Mouse (Mus musculus) MEL (cell line): ENCODE results near the gene Olfr575. TPM values are rescaled to one million over a fixed set of nuclear protein-coding genes. Genes with fewer than 3 reads are reported as not detected.

Experiments
- DNase-seq: peaks from one replicate; pipeline ENCODE4 v3.0.0; 2011; ENCODE audit warnings: low read depth, low spot score
- H3K27ac ChIP-seq: 2 replicates; pipeline ENCODE4 v1.5.1; 2012; ENCODE audit warnings: low read depth, mild to moderate bottlenecking, control low read depth, low read length, moderate library complexity; ENCODE audit not compliant: control insufficient read depth
- H3K27me3 ChIP-seq, 2 experiments: fragments of 150-350 bp in 1 of 2; sonication (generic) in 1 of 2; 2 replicates each; pipeline ENCODE4 v1.6.1; 2012; ENCODE audit warnings: low read length in 2 of 2, mild to moderate bottlenecking in 2 of 2, improper control_type of control experiment in 1 of 2, moderate library complexity in 1 of 2; ENCODE audit not compliant: insufficient read depth in 2 of 2, control insufficient read depth in 1 of 2
- H3K36me3 ChIP-seq, 2 experiments: 2 replicates each; pipeline ENCODE4 v1.6.1; 2012 to 2014; ENCODE audit warnings: low read length in 2 of 2, improper control_type of control experiment in 1 of 2, inconsistent platforms in 1 of 2, mild to moderate bottlenecking in 1 of 2; ENCODE audit not compliant: insufficient read depth in 2 of 2, control insufficient read depth in 1 of 2
- H3K4me1 ChIP-seq, 2 experiments: fragments of 150-350 bp in 1 of 2; sonication (generic) in 1 of 2; 2 replicates each; pipeline ENCODE4 v1.6.1; 2012; ENCODE audit warnings: low read length in 2 of 2, improper control_type of control experiment in 1 of 2, mild to moderate bottlenecking in 1 of 2; ENCODE audit not compliant: insufficient read depth in 2 of 2, control insufficient read depth in 1 of 2
- H3K4me3 ChIP-seq, 2 experiments: fragments of 150-350 bp in 1 of 2; sonication (generic) in 1 of 2; 2 replicates each; pipeline ENCODE4 v1.5.1; 2012; ENCODE audit warnings: low read depth in 2 of 2, low read length in 2 of 2, mild to moderate bottlenecking in 2 of 2, moderate library complexity in 2 of 2, control low read depth in 1 of 2, improper control_type of control experiment in 1 of 2; ENCODE audit not compliant: control insufficient read depth in 1 of 2, insufficient read depth in 1 of 2
- H3K79me2 ChIP-seq: 2 replicates; pipeline ENCODE4 v1.6.1; 2012; ENCODE audit warnings: mild to moderate bottlenecking, low read length, moderate library complexity; ENCODE audit not compliant: control insufficient read depth, poor library complexity, insufficient read depth
- H3K9ac ChIP-seq: 2 replicates; pipeline ENCODE4 v1.6.1; 2012; ENCODE audit warnings: low read depth, mild to moderate bottlenecking, control low read depth, low read length, moderate library complexity; ENCODE audit not compliant: control insufficient read depth, poor library complexity, severe bottlenecking
- H3K9me3 ChIP-seq: fragments of 150-350 bp; sonication (generic); replicated peaks from 2 replicates; pipeline ENCODE4 v1.6.1; 2012; ENCODE audit warnings: mild to moderate bottlenecking, low read length, improper control_type of control experiment, moderate library complexity; ENCODE audit not compliant: insufficient read depth
- CHD2 ChIP-seq: IDR thresholded peaks from 2 replicates; pipeline ENCODE4 v1.6.1; 2011; ENCODE audit warnings: low read length, improper control_type of control experiment
- E2F4 ChIP-seq: IDR thresholded peaks from 2 replicates; pipeline ENCODE4 v1.6.1; 2011; ENCODE audit warnings: low read depth, low read length, improper control_type of control experiment, borderline replicate concordance
- ELF1 ChIP-seq: IDR thresholded peaks from 2 replicates; pipeline ENCODE4 v1.6.1; 2014; ENCODE audit warnings: low read depth, mild to moderate bottlenecking, inconsistent platforms, low read length, improper control_type of control experiment, moderate library complexity
- EP300 ChIP-seq, 2 experiments: IDR thresholded peaks; 2 replicates each; pipeline ENCODE4 v1.6.1; 2011; ENCODE audit warnings: improper control_type of control experiment in 2 of 2, low read length in 2 of 2, low read depth in 1 of 2, mild to moderate bottlenecking in 1 of 2
- ETS1 ChIP-seq: IDR thresholded peaks from 2 replicates; pipeline ENCODE4 v1.6.1; 2012; ENCODE audit warnings: low read depth, mild to moderate bottlenecking, inconsistent platforms, low read length, improper control_type of control experiment, moderate library complexity
- GATA1 ChIP-seq: IDR thresholded peaks from 2 replicates; pipeline ENCODE4 v1.6.1; 2011; ENCODE audit warnings: low read depth, low read length, improper control_type of control experiment
- HCFC1 ChIP-seq: IDR thresholded peaks from 2 replicates; pipeline ENCODE4 v1.6.1; 2012; ENCODE audit warnings: low read depth, mild to moderate bottlenecking, inconsistent platforms, low read length, improper control_type of control experiment, moderate library complexity
- MAZ ChIP-seq: IDR thresholded peaks from 2 replicates; pipeline ENCODE4 v1.6.1; 2012; ENCODE audit warnings: low read depth, mild to moderate bottlenecking, inconsistent platforms, low read length, improper control_type of control experiment
- MEF2A ChIP-seq: IDR thresholded peaks from 2 replicates; pipeline ENCODE4 v1.6.1; 2014; ENCODE audit warnings: low read depth, mild to moderate bottlenecking, inconsistent platforms, low read length, improper control_type of control experiment; ENCODE audit not compliant: poor library complexity, insufficient replicate concordance, severe bottlenecking; ENCODE audit errors: extremely low read depth
- MXI1 ChIP-seq: IDR thresholded peaks from 2 replicates; pipeline ENCODE4 v1.6.1; 2011; ENCODE audit warnings: mild to moderate bottlenecking, low read depth, low read length, improper control_type of control experiment
- NRF1 ChIP-seq: IDR thresholded peaks from 2 replicates; pipeline ENCODE4 v1.6.1; 2014; ENCODE audit warnings: low read depth, mild to moderate bottlenecking, inconsistent platforms, low read length, improper control_type of control experiment, moderate library complexity; ENCODE audit not compliant: poor library complexity, insufficient read depth, severe bottlenecking
- POLR2A ChIP-seq, 2 experiments: IDR thresholded peaks; 2 replicates each; pipeline ENCODE4 v1.6.1; 2011 to 2012; ENCODE audit warnings: low read length in 2 of 2, mild to moderate bottlenecking in 2 of 2, control low read depth in 1 of 2, improper control_type of control experiment in 1 of 2, low read depth in 1 of 2, moderate library complexity in 1 of 2; ENCODE audit not compliant: control insufficient read depth in 1 of 2, insufficient read depth in 1 of 2, poor library complexity in 1 of 2
- POLR2AphosphoS2 ChIP-seq: IDR thresholded peaks from 2 replicates; pipeline ENCODE4 v1.6.1; 2011; ENCODE audit warnings: low read length, improper control_type of control experiment
- POLR2AphosphoS5 ChIP-seq: IDR thresholded peaks from 2 replicates; pipeline ENCODE4 v1.6.1; 2012; ENCODE audit warnings: low read depth, borderline replicate concordance, mild to moderate bottlenecking, inconsistent platforms, low read length, moderate library complexity, mixed read lengths
- RCOR1 ChIP-seq: IDR thresholded peaks from 2 replicates; pipeline ENCODE4 v1.6.1; 2012; ENCODE audit warnings: low read depth, mild to moderate bottlenecking, inconsistent platforms, low read length, improper control_type of control experiment
- SIN3A ChIP-seq: IDR thresholded peaks from 2 replicates; pipeline ENCODE4 v1.6.1; 2012; ENCODE audit warnings: low read length, improper control_type of control experiment, inconsistent platforms
- SMC3 ChIP-seq: IDR thresholded peaks from 2 replicates; pipeline ENCODE4 v1.6.1; 2011; ENCODE audit warnings: low read depth, low read length, improper control_type of control experiment
- TAL1 ChIP-seq: IDR thresholded peaks from 2 replicates; pipeline ENCODE4 v1.6.1; 2012; ENCODE audit warnings: mild to moderate bottlenecking, inconsistent platforms, low read length, moderate library complexity, mixed read lengths
- TBP ChIP-seq: IDR thresholded peaks from 2 replicates; pipeline ENCODE4 v1.8.0; 2011; ENCODE audit warnings: low read depth, low read length, improper control_type of control experiment
- TCF12 ChIP-seq: IDR thresholded peaks from 2 replicates; pipeline ENCODE4 v1.6.1; 2014; ENCODE audit warnings: low read depth, mild to moderate bottlenecking, inconsistent platforms, low read length, improper control_type of control experiment, moderate library complexity
- USF1 ChIP-seq: IDR thresholded peaks from 2 replicates; pipeline ENCODE4 v1.6.1; 2014; ENCODE audit warnings: low read depth, mild to moderate bottlenecking, inconsistent platforms, low read length, improper control_type of control experiment, moderate library complexity
- ZKSCAN1 ChIP-seq: IDR thresholded peaks from 2 replicates; pipeline ENCODE4 v1.6.1; 2012; ENCODE audit warnings: low read depth, mild to moderate bottlenecking, inconsistent platforms, low read length, improper control_type of control experiment, moderate library complexity
- ZMIZ1 ChIP-seq: IDR thresholded peaks from 2 replicates; pipeline ENCODE4 v1.6.1; 2012; ENCODE audit warnings: low read depth, mild to moderate bottlenecking, inconsistent platforms, low read length, improper control_type of control experiment, moderate library complexity
- ZNF384 ChIP-seq: IDR thresholded peaks from 2 replicates; pipeline ENCODE4 v1.6.1; 2012; ENCODE audit warnings: low read depth, mild to moderate bottlenecking, inconsistent platforms, low read length, improper control_type of control experiment
- polyA plus RNA-seq, 2 experiments: library from polyadenylated mRNA; stranded (reverse) in 1 of 2; unstranded in 1 of 2; fragments of >175 nt in 1 of 2; fragments of >200 nt in 1 of 2; gene quantifications; 2 replicates each; pipeline versions ENCODE4 v1.2.1 to v1.2.4; 2012; ENCODE audit warnings: low replicate concordance in 2 of 2, low read depth in 1 of 2; ENCODE audit not compliant: insufficient read length in 2 of 2, insufficient read depth in 1 of 2, missing spikeins in 1 of 2
- total RNA-seq: library from RNA; depleted of rRNA; stranded (reverse); fragments of 300-350 nt; gene quantifications from 2 replicates; pipeline ENCODE4 v1.2.3, GENCODE M21; 2012

The Olfr575 gene
- total and polyA plus RNA-seq, 3 experiments, result not detected

DNA sequence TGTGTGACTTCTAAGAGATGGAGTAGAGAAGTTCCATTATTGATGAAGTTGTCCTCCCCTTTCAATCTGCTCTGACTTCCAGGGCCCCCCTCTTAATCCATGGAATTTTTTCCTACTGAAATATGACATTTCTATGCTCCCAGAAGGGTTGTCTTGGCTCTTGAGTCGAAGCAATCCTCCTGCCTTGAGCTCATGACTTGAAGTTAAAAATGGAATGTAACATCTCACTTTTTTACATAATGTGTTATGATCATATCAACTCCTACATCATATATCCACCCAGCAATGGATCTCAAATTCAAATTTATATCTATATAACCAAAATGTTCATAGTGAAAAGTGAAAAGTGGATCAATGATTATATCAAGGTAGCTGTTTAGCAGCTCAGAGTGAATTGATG, 15.8 kb upstream of the Olfr575 start:
- Histone ChIP-seq H3K27me3 (no peaks in the 10 kb centered on the region), H3K27ac (no peak overlapping the region), H3K9me3 (no peaks in the 10 kb centered on the region), H3K4me1 (no peaks in the 10 kb centered on the region), H3K36me3 (no peaks in the 10 kb centered on the region), H3K79me2 (no peaks in the 10 kb centered on the region), H3K4me3 (no peak overlapping the region), H3K9ac (no peak overlapping the region)
- TF ChIP-seq SMC3 (no peak), POLR2AphosphoS5 (no peak), NRF1 (no peak), MEF2A (no peak), ELF1 (no peak), ZNF384 (no peak), EP300 (IDR thresholded peaks at IDR 0.05; ENCODE audit: low read depth in 1 of 2, low read length in 2 of 2) (no peak), ZKSCAN1 (no peak), ZMIZ1 (no peak), GATA1 (no peak), TAL1 (no peak), SIN3A (no peak), CHD2 (no peak), E2F4 (no peak), POLR2A (IDR thresholded peaks at IDR 0.05; ENCODE audit: control insufficient read depth in 1 of 2, insufficient read depth in 1 of 2, low read depth in 1 of 2, low read length in 2 of 2, poor library complexity in 1 of 2) (no peak), RCOR1 (no peak)
- DNase-seq, result no peak

DNA sequence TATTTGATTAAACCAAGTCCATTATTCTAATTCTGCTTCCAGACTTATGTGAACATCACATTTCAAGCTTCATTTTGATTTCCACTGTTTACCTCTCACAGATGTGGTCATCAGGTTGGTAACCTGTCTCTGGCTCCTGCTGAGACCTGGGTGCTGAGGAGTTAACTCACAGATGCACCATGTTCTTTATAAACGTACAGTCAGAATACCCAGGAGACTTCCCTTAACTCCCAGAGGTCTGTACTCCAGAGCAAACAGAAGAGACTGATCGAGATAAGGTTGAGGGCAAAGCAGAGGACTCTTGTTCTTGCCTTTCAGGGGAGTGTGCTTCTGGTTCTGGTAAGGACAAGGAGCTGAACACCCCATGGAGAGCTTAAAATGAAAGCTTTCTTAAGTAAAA, 3.8 kb upstream of the Olfr575 start, which contains the start of gene Olfr576:
Olfr576 (plus strand) TSS at position 301 of the 400 bp plus-strand sequence.
- Histone ChIP-seq H3K9ac (no peak within 1 kb of the TSS), H3K79me2 (no peaks in the 10 kb centered on the region), H3K36me3 (no peaks in the 10 kb centered on the region), H3K27ac (no peak within 1 kb of the TSS), H3K9me3 (no peaks in the 10 kb centered on the region), H3K4me1 (no peaks in the 10 kb centered on the region), H3K4me3 (no peak within 1 kb of the TSS)
- no peak for DNase-seq
- TF ChIP-seq TCF12 (no peak), MXI1 (no peak), GATA1 (no peak), MEF2A (no peak), USF1 (no peak), POLR2AphosphoS2 (no peak), ETS1 (no peak), EP300 (IDR thresholded peaks at IDR 0.05; ENCODE audit: low read depth in 1 of 2, low read length in 2 of 2) (no peak), CHD2 (no peak), SMC3 (no peak), POLR2AphosphoS5 (no peak), TBP (no peak), HCFC1 (no peak), MAZ (no peak), ELF1 (no peak)
- TF ChIP-seq, all 39 proteins: peak for 0
- no peaks in the 10 kb centered on the region for H3K27me3 ChIP-seq
